Mouse (Mus musculus) forebrain, postnatal 0 days (tissue): Measurements from ENCODE around the gene Sh3rf1. TPM values are rescaled to one million over a fixed set of nuclear protein-coding genes. Genes with fewer than 3 reads are reported as not detected.

Experiments
- ATAC-seq: fragments of 200-750 bp; cut with Nextera tagmentation; 2 replicates; pipeline ENCODE4 v1.8.0; 2017; ENCODE audit warnings: mild to moderate bottlenecking, moderate library complexity
- DNase-seq: peaks from one replicate; pipeline ENCODE4 v3.0.0-alpha.2; 2015
- H3K27ac ChIP-seq: fragments of 300-500 bp; sonication (generic); 2 replicates; pipeline ENCODE4 v1.5.1; 2014; ENCODE audit warnings: low read depth, mild to moderate bottlenecking, antibody characterized with exemption, low read length, moderate library complexity, mixed read lengths
- H3K27me3 ChIP-seq: fragments of 300-500 bp; sonication (generic); 2 replicates; pipeline ENCODE4 v1.6.1; 2014; ENCODE audit warnings: mild to moderate bottlenecking, low read length, mixed read lengths; ENCODE audit not compliant: insufficient read depth
- H3K36me3 ChIP-seq: fragments of 300-500 bp; sonication (generic); 2 replicates; pipeline ENCODE4 v1.6.1; 2014; ENCODE audit warnings: mild to moderate bottlenecking, moderate library complexity; ENCODE audit not compliant: insufficient read depth
- H3K4me1 ChIP-seq: fragments of 300-500 bp; sonication (generic); 2 replicates; pipeline ENCODE4 v1.6.1; 2014; ENCODE audit warnings: antibody characterized with exemption; ENCODE audit not compliant: insufficient read depth
- H3K4me2 ChIP-seq: fragments of 300-500 bp; sonication (generic); 2 replicates; pipeline ENCODE4 v1.6.1; 2014; ENCODE audit warnings: low read depth, mild to moderate bottlenecking, moderate library complexity
- H3K4me3 ChIP-seq: fragments of 300-500 bp; sonication (generic); 2 replicates; pipeline ENCODE4 v1.5.1; 2014; ENCODE audit warnings: low read depth, low read length, mixed read lengths
- H3K9ac ChIP-seq: fragments of 300-500 bp; sonication (generic); 2 replicates; pipeline ENCODE4 v1.6.1; 2014; ENCODE audit warnings: mild to moderate bottlenecking
- H3K9me3 ChIP-seq: fragments of 300-500 bp; sonication (generic); 2 replicates; pipeline ENCODE4 v1.6.1; 2016; ENCODE audit warnings: low read length
- CTCF ChIP-seq: sonication (generic); IDR thresholded peaks from 2 replicates; pipeline ENCODE4 v1.5.1; 2016; ENCODE audit warnings: antibody characterized with exemption, control low read depth, low read depth
- WGBS: fragments of 180-500 bp; shearing (Covaris S2); extraction: QIAGEN DNeasy Blood & Tissue Kit; methylation state at CpG from one replicate; pipeline ENCODE4 v1.1.7; 2014; 5-methylcytosine and 5-hydroxymethylcytosine counted together
- polyA plus RNA-seq: library from polyadenylated mRNA; unstranded; fragments of >200 nt; fragmentation: Nextera tagmentation; extraction: Ambion mirVana; gene quantifications from 2 replicates; pipeline ENCODE4 v1.2.1, GENCODE M21; 2015
- total RNA-seq: library from RNA; depleted of rRNA; stranded (reverse); fragments of >200 nt; gene quantifications from 2 replicates; pipeline ENCODE4 v1.2.3, GENCODE M21; 2014

Gene Sh3rf1
- total and polyA plus RNA-seq, 2 experiments from 2014 or later: 27.3 to 35.4 TPM

DNA sequence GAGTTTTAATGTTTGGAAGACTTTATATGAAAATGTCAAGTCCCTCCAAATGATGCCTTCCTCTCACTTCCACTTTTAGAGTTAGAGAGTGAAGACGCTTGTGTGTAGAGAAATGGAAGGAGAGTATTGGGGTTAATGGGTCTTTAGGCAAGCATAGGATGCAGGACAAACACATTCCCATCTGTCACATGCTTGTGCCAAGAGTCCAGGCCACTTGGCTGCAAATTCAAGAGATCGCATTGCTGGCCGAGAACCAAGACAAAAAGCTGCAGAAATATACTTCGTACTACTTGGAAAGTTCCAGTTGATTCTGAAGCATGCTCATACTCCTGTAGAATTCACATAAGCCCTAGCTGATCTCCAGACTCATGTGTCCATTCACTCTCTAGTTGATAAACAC is 41.7 kb upstream of the Sh3rf1 start:
- 64% methylated on average over 4 of the region's 4 CpGs for WGBS
- DNase-seq: no peak

DNA sequence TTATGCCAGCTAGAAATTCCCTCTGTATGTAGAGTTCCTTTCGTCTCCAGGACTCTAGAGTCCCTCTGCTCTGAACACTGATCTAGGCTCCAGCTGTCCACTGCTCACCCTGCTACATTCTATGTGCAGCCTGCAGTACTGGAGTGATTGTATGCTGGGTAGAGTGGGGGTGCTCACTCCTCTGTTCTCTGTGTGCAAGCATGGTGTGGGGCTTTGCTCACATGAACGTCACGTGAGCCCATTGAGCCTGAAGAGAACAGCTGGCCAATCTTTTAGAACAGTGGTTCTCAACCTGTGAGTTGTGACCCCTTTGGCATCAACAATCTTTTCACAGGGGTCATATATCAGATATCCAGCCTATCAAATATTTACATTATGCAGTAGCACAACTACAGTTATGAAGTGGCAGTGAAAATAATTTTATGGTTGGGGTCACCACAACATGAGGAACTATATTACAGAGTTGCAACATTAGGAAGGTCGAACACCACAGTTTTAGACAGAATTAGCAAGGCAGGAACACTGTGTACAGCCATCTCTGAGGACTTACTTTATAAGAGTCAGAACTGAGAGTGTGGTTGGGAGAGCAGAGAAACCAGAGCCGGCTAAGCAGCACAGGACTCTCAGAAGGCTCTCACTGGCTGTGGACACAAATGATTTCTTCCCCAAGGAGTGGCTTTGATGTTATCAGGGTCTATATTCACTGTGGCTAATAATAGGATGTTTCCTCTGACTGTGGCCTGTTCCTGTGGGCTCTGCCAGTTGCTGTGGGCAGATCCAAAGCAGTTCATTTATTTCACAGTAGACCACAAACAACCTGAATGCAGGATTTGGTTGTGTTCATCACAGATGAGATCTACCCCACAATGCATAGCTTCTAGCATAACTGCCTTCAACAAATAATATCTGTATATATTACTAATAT is 38.1 kb upstream of the Sh3rf1 start:
- Histone ChIP-seq H3K4me2 (no peak overlapping the region), H3K4me3 (no peak overlapping the region), H3K36me3 (no peaks in the 10 kb centered on the region), H3K27ac (no peak overlapping the region), H3K9ac (no peak overlapping the region), H3K4me1 (no peaks in the 10 kb centered on the region), H3K27me3 (no peaks in the 10 kb centered on the region), H3K9me3 (0 out of 2 replicates have a peak, but pooled peaks cover 3% of the 10 kb centered on the region)
- no peak for TF ChIP-seq CTCF
- WGBS: 86% methylated on average over 5 of the region's 5 CpGs
- ATAC-seq: no peak
- DNase-seq: no peak

More for the DNA sequence above, 41.7 kb upstream of the Sh3rf1 start:
- H3K9ac ChIP-seq: no peak overlapping the region
- no peaks in the 10 kb centered on the region for H3K4me1 ChIP-seq
- no peaks in the 10 kb centered on the region for H3K27me3 ChIP-seq
- no peak for TF ChIP-seq CTCF
- H3K27ac ChIP-seq: no peak overlapping the region
- no peaks in the 10 kb centered on the region for H3K36me3 ChIP-seq
- H3K4me2 ChIP-seq: no peak overlapping the region
- H3K9me3 ChIP-seq: 0 out of 2 replicates have a peak, but pooled peaks cover 3% of the 10 kb centered on the region
- ATAC-seq: no peak
- H3K4me3 ChIP-seq: no peak overlapping the region

DNA sequence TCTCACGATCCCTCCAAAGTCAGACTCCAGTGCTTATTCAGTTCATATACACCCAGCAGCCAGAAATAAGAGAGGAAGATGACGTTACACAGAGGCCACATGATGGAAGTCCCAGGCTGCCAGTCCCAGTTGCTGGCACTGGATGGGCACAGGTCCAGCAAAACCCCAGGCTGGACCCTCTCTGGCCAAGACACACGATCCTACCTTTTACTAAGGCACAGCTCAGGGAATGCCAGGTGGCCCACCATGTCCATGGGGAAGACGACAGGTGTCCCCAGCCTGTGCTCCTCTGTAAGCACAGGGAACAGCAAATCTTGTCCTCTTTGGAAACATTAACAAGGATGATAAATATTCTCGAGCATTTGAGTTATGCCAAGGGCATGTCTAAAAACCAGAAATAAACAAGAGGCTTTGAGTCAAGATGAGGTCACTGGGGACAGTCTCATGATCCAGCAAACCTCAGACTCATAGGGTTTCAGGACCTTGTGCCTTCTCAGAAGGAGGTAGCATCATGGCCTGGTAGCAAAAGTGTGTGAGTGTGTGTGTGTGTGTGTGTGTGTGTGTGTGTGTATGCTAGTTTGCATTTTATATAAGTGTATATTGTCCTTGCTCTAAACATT is 29.3 kb upstream of the Sh3rf1 start:
- H3K27me3 ChIP-seq: no peaks in the 10 kb centered on the region
- H3K4me2 ChIP-seq: no peak overlapping the region
- no peaks in the 10 kb centered on the region for H3K9me3 ChIP-seq
- H3K9ac ChIP-seq: no peak overlapping the region
- H3K4me1 ChIP-seq: no peaks in the 10 kb centered on the region
- no peak overlapping the region for H3K27ac ChIP-seq
- H3K4me3 ChIP-seq: no peak overlapping the region
- no peak for TF ChIP-seq CTCF
- ATAC-seq: no peak
- H3K36me3 ChIP-seq: no peaks in the 10 kb centered on the region
- no peak for DNase-seq
- WGBS: 84% methylated on average over 5 of the region's 5 CpGs

DNA sequence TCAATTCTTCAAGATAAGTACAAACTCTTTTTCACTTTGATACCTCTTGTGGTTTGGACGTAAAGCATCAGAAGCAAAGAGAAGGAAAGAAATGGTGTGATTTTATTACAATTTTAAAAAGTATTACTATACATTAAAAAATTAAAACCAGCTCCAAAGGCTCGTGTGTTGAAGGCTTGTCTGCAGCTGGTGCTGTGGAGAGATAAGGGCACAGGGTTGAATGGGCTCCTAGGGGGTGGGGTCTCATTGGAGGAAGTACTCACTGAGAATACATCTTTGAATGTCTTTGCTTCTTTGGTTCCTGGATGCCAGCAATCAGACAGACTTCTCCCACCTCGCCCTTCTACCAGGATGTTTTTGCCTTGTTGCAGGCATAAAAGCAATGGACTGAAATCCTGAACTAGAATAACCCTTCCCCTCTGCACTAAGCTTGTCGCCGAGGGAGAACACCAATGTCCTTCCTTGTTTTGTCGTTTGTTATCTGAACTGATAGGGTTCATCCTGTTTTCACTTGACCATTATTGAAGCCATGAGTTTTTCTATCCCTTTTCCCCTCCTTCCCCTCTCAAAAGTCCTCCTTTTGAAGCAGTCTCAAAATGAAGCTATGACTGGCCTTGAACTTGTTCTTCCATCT is 23.3 kb upstream of the Sh3rf1 start:
- Histone ChIP-seq H3K4me3 (no peak overlapping the region), H3K4me1 (no peaks in the 10 kb centered on the region), H3K9me3 (no peaks in the 10 kb centered on the region), H3K4me2 (no peak overlapping the region), H3K36me3 (no peaks in the 10 kb centered on the region), H3K27me3 (no peaks in the 10 kb centered on the region), H3K9ac (no peak overlapping the region), H3K27ac (no peak overlapping the region)
- ATAC-seq: no peak
- 86% methylated on average over 6 of the region's 6 CpGs for WGBS
- no peak for DNase-seq
- no peak for TF ChIP-seq CTCF

DNA sequence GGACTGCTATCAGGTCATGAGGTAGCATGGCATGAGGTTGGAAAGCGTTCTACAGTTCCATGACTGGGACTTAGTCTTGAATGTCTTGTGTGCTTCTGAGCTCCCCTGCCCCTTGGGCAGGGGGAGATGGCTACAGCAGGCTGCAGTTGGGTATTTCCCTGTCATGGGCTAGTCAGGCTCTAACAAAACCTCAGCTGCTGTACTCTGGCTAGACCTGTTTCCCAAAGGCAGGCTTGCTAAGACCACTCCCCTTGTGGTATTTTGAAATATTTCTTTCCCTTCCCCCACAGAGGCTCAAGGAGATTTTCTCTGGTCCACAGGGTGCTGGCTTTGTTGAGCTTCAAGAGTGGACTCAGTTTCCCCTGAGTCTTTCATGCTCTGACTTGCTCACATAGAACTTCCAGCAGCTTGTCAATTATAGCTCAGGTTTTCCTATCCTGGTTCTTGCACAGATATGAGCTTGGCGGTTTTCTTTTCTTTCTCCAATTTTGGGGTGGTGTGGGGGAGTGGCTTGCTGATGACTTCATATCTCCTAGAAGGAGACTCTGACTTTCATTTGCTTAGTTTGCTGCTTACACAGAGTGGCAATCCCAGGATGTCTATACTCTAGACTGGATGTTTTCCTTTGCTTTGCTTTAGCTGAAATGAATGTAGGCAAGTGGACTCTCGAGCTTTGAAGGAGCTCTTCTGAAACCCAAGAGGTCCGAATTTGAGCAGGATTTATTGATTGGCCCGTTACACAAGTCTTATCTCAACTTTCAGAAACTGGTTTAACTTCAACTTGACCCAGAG is 20.4 kb upstream of the Sh3rf1 start:
- H3K36me3 ChIP-seq: no peaks in the 10 kb centered on the region
- ATAC-seq (no peak), DNase-seq (no peak)
- peaks cover 3% of the 10 kb centered on the region; the same call in 1 of the 2 replicates for H3K4me1 ChIP-seq
- H3K9ac ChIP-seq: no peak overlapping the region
- 87% methylated on average over 5 of the region's 5 CpGs for WGBS
- TF ChIP-seq CTCF: no peak
- H3K9me3 ChIP-seq: no peaks in the 10 kb centered on the region
- no peaks in the 10 kb centered on the region for H3K27me3 ChIP-seq
- no peak overlapping the region for H3K4me3 ChIP-seq
- no peak overlapping the region for H3K4me2 ChIP-seq
- no peak overlapping the region for H3K27ac ChIP-seq

DNA sequence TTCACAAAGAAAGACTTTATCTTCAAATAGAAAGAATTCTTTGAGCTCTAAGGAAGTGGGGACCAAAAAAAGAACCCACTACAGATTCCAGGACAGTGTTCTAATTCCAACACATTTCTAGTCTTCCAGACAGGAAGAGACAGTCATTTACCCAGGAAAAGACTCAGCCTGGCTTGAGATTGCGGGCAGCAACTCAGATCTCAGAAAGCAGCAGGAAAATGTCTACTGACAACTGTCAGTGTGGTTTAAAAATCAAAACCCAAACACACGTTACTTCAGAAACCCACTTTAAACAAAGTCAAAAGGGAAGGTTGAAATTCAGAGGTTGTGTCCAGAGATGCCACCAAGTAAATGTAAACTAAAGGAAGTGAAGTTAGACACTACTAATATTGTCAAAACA is 16.8 kb upstream of the Sh3rf1 start:
- no peaks in the 10 kb centered on the region for H3K9me3 ChIP-seq
- no peak overlapping the region for H3K4me2 ChIP-seq
- ATAC-seq (no peak), DNase-seq (no peak)
- no peak overlapping the region for H3K4me3 ChIP-seq
- H3K36me3 ChIP-seq: no peaks in the 10 kb centered on the region
- H3K27ac ChIP-seq: no peak overlapping the region
- TF ChIP-seq CTCF: no peak
- WGBS: 67% methylated on average over 2 of the region's 2 CpGs
- H3K4me1 ChIP-seq: peaks cover 3% of the 10 kb centered on the region; the same call in 1 of the 2 replicates
- no peak overlapping the region for H3K9ac ChIP-seq
- H3K27me3 ChIP-seq: no peaks in the 10 kb centered on the region
